Mouse (Mus musculus): Measurements from ENCODE around the gene Rtn3. TPM values are rescaled to one million over a fixed set of nuclear protein-coding genes. Genes with fewer than 3 reads are reported as not detected.
A peak's percentile ranks its signal among the peaks of the same experiment; 100 is the strongest.

The Rtn3 gene
- polyA plus RNA-seq, 1 experiment, result 4.2 TPM

DNA sequence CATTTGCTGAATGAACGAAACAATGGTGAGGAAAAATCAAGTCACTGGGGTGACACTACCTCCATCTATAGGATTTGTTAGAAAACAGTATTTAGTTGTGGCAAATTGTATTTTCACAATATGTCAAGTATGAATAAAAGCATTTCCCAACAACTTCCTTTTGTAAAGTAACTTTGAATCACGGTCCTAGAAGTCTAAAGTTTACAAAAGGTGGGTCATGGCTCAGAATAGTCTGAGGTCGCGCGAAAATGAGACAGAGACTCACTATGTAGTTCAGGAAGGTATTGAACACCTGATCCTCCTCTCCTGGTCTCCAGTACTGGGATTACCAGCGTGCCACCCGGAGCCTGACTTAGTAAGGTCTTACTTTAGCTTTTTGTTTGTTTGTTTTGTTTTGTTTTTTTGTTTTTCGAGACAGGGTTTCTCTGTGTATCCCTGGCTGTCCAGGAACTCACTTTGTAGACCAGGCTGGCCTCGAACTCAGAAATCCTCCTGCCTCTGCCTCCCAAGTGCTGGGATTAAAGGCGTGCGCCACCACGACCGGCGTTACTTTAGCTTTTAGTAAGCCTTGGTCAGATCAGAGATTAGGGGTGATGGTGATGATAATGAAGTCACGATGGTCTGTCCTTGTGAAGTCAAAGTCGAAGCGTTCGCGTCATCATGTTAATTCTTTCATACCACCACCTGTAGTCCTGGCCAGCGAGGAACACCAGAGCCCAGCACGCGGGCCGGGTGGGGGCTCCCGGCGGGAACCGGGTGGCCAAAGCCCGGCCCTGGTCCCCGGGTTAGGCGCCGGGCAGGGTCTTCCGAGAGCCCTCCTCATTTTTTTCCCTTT lies 10.5 kb upstream of the Rtn3 start, which contains the start of gene Atl3:
Gene Atl3, plus strand, starts transcription at position 689 of the 835 bp plus-strand sequence.
- peak within 1 kb of the TSS; percentile 89 for H3K4me3 ChIP-seq (replicated peaks)
- no peaks in the 10 kb centered on the region for H3K27me3 ChIP-seq (ENCODE audit: control insufficient read depth)
- TF ChIP-seq TAL1 (IDR thresholded peaks at IDR 0.05; ENCODE audit: low read length) (no peak), GATA1 (IDR thresholded peaks at IDR 0.05; ENCODE audit: low read length) (no peak)
- H3K36me3 ChIP-seq (ENCODE audit: control insufficient read depth), result peaks cover 12% of the 10 kb centered on the region
- no peaks in the 10 kb centered on the region for H3K9me3 ChIP-seq (ENCODE audit: control insufficient read depth, low read length)
- H3K4me1 ChIP-seq (ENCODE audit: control insufficient read depth), result peaks cover 41% of the 10 kb centered on the region

DNA sequence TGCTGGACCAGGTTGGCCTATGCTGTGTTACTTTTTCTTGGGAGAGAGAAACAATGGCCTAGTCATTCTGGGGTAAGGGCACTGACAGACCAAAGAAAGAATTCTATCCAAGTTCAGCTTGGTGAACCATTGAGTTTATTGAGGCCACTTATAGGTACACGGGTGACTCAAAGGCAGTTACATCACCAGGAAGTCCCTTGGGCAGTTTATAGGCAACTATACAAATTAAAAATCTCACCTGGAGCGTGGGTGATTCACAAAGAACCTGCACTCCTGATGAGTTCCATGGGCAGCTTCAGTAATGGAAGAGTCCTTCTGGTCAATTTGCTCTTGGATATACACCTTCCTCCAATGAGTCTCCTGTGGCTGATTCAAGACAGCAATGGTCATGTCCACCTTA lies 9.6 kb upstream of the Rtn3 start:
- Histone ChIP-seq H3K27me3 (ENCODE audit: control insufficient read depth) (no peaks in the 10 kb centered on the region), H3K36me3 (ENCODE audit: control insufficient read depth) (peaks cover 12% of the 10 kb centered on the region), H3K4me3 (replicated peaks) (no peak overlapping the region), H3K9me3 (ENCODE audit: control insufficient read depth, low read length) (no peaks in the 10 kb centered on the region), H3K4me1 (ENCODE audit: control insufficient read depth) (peaks cover 41% of the 10 kb centered on the region)
- no peak for TF ChIP-seq TAL1 (IDR thresholded peaks at IDR 0.05; ENCODE audit: low read length)
- no peak for TF ChIP-seq GATA1 (IDR thresholded peaks at IDR 0.05; ENCODE audit: low read length)

DNA sequence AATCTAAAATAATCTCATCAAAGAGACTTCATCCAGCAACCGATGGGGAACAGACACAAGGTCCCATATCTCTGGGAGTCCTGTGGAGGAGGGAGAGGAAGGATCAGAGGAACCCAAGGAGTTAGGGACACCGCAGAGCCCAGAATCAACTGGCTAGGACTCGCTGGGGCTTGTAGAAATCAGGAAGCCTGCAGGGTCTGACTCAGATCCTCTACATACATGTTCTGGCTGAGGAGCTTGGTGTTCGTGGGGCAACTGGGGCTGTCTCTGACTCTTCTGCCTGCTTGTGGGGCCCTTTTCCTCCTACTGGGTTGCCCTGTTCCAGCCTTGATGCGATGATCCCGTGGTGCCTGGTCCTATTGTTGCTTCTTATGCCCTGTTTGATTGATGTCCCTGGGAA lies 8.9 kb upstream of the Rtn3 start:
- H3K4me1 ChIP-seq (ENCODE audit: control insufficient read depth), result peaks cover 38% of the 10 kb centered on the region
- H3K9me3 ChIP-seq (ENCODE audit: control insufficient read depth, low read length), result no peaks in the 10 kb centered on the region
- H3K4me3 ChIP-seq (replicated peaks), result no peak overlapping the region
- TF ChIP-seq TAL1 (IDR thresholded peaks at IDR 0.05; ENCODE audit: low read length) (no peak), GATA1 (IDR thresholded peaks at IDR 0.05; ENCODE audit: low read length) (no peak)
- no peaks in the 10 kb centered on the region for H3K27me3 ChIP-seq (ENCODE audit: control insufficient read depth)
- H3K36me3 ChIP-seq (ENCODE audit: control insufficient read depth), result peaks cover 12% of the 10 kb centered on the region

DNA sequence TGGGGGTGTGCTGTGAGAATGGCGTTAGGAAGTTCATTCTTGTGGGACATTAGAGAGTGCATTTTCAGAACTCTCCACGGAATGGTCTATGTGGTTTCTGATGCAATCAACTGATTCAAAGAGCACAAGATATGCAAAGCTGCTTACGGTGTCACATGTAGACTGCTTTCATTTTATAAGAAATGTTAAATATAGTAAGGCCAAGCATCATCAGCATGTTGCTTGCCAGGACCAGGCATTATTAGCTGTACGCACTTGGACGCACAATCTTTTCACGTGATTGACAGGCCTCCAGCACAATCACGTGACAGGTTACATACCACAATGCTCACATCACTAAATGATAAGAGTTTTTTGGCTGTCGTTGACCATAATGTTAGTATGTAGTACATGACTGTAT lies 4.6 kb upstream of the Rtn3 start:
- no peak overlapping the region for H3K4me3 ChIP-seq (replicated peaks)

DNA sequence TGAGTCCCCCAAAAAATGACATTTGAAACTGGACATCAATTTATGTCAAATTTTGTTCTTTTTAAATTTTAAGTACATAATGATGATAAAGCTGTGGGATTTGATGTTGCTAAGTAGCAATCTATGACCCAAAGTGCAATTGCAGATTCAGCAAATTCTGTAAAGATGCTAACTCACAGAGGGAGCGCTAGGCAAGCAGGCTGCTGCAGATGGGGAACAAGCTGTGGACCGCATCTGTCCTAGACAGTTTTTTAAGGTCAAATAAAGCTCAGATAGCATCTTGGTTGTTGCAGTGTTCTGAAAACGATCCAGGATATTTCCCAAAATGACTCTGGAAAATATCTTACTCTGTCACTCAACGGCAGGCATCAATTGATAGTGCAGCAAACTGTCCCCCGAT lies 995 bp upstream of the Rtn3 start:
- Histone ChIP-seq H3K9me3 (ENCODE audit: control insufficient read depth, low read length) (no peaks in the 10 kb centered on the region), H3K36me3 (ENCODE audit: control insufficient read depth) (peaks cover 13% of the 10 kb centered on the region), H3K27me3 (ENCODE audit: control insufficient read depth) (no peaks in the 10 kb centered on the region), H3K4me3 (replicated peaks) (peak overlapping the region; percentile 95), H3K4me1 (ENCODE audit: control insufficient read depth) (peaks cover 32% of the 10 kb centered on the region)
- no peak for TF ChIP-seq GATA1 (IDR thresholded peaks at IDR 0.05; ENCODE audit: low read length)
- no peak for TF ChIP-seq TAL1 (IDR thresholded peaks at IDR 0.05; ENCODE audit: low read length)

More for the DNA sequence above, 4.6 kb upstream of the Rtn3 start:
- TF ChIP-seq GATA1 (IDR thresholded peaks at IDR 0.05; ENCODE audit: low read length) (no peak), TAL1 (IDR thresholded peaks at IDR 0.05; ENCODE audit: low read length) (no peak)
- H3K36me3 ChIP-seq (ENCODE audit: control insufficient read depth), result peaks cover 11% of the 10 kb centered on the region
- H3K9me3 ChIP-seq (ENCODE audit: control insufficient read depth, low read length), result no peaks in the 10 kb centered on the region
- H3K27me3 ChIP-seq (ENCODE audit: control insufficient read depth), result no peaks in the 10 kb centered on the region
- peaks cover 23% of the 10 kb centered on the region for H3K4me1 ChIP-seq (ENCODE audit: control insufficient read depth)

DNA sequence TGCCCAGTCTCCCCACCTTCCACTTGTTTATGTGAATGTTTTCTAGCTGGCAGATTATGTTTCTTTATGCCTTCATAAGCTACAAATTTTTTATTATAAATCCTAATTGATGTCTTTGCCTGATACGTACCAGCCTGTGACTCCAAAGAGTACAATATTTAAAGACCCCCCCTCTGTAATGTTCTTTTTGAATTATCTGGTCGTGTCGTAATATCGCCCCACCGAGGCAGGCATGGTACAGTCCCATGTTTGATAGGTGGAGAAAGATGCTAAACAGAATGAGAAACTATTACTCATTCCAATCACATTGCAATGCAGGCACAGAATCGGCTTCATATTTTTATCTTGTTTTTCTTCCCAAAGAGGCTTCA lies 416 bp upstream of the Rtn3 start:
- TF ChIP-seq TAL1 (IDR thresholded peaks at IDR 0.05; ENCODE audit: low read length) (no peak), GATA1 (IDR thresholded peaks at IDR 0.05; ENCODE audit: low read length) (no peak)
- Histone ChIP-seq H3K4me1 (ENCODE audit: control insufficient read depth) (peaks cover 32% of the 10 kb centered on the region), H3K4me3 (replicated peaks) (peak overlapping the region; percentile 95), H3K9me3 (ENCODE audit: control insufficient read depth, low read length) (no peaks in the 10 kb centered on the region), H3K27me3 (ENCODE audit: control insufficient read depth) (no peaks in the 10 kb centered on the region), H3K36me3 (ENCODE audit: control insufficient read depth) (peaks cover 16% of the 10 kb centered on the region)

DNA sequence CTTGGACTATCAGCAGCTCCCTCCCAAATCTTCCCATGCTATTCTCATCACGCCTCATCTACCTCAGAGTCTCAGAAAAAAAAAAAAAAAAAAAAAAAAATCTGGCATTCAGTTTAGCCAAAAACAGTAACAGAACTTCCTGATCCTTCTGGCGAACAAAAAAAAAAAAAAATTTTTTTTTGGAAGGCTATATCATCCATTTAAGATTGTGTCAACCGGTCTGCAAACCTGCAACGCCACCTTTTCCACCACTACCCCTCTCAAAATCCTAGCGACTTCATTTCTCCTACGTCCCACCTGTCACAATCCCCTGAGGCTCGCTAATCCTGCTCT lies 849 bp downstream of the Rtn3 start:
- H3K4me3 ChIP-seq (replicated peaks), result peak overlapping the region; percentile 95

DNA sequence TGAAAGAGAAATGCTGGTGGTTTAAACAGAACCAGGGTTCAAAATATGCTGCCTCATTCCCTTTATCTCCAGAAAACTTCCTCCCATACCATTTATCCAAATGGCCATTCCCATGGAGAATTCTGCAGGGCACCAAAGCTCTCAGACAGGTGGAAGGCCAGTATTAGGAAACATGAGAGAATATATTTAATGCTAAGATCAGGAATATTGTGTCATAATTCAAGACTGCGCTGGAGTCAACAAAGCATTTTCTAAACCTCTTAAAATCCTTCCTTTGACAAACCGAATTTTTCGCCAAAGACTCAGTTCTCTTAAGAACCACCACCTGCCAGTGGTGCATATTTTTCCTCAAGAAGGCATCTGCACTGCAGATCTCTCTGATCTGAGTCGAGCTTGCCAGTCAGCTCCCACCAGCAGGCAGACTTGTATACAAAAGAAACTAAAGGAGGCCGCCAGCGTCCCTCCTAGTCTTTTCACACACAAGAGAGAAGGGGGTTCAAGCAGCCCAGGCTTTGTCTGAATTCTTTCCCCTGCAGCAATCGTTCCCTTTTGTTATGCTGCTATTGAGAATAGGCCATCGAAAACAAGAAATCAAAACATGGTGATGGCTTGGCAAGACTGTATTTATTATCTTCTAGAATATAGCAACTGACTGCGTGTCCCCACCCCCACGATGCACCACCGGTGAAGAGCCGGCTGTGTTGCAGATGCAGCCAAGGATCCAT lies 1.4 kb downstream of the Rtn3 start:
- Histone ChIP-seq H3K4me3 (replicated peaks) (peak overlapping the region; percentile 95), H3K9me3 (ENCODE audit: control insufficient read depth, low read length) (no peaks in the 10 kb centered on the region), H3K4me1 (ENCODE audit: control insufficient read depth) (peaks cover 32% of the 10 kb centered on the region), H3K27me3 (ENCODE audit: control insufficient read depth) (no peaks in the 10 kb centered on the region), H3K36me3 (ENCODE audit: control insufficient read depth) (peaks cover 32% of the 10 kb centered on the region)
- TF ChIP-seq TAL1 (IDR thresholded peaks at IDR 0.05; ENCODE audit: low read length) (no peak), GATA1 (IDR thresholded peaks at IDR 0.05; ENCODE audit: low read length) (no peak)

More for the DNA sequence above, 849 bp downstream of the Rtn3 start:
- H3K27me3 ChIP-seq (ENCODE audit: control insufficient read depth), result no peaks in the 10 kb centered on the region
- peaks cover 32% of the 10 kb centered on the region for H3K4me1 ChIP-seq (ENCODE audit: control insufficient read depth)
- H3K36me3 ChIP-seq (ENCODE audit: control insufficient read depth), result peaks cover 26% of the 10 kb centered on the region
- no peaks in the 10 kb centered on the region for H3K9me3 ChIP-seq (ENCODE audit: control insufficient read depth, low read length)
- TF ChIP-seq TAL1 (IDR thresholded peaks at IDR 0.05; ENCODE audit: low read length), result no peak
- no peak for TF ChIP-seq GATA1 (IDR thresholded peaks at IDR 0.05; ENCODE audit: low read length)

DNA sequence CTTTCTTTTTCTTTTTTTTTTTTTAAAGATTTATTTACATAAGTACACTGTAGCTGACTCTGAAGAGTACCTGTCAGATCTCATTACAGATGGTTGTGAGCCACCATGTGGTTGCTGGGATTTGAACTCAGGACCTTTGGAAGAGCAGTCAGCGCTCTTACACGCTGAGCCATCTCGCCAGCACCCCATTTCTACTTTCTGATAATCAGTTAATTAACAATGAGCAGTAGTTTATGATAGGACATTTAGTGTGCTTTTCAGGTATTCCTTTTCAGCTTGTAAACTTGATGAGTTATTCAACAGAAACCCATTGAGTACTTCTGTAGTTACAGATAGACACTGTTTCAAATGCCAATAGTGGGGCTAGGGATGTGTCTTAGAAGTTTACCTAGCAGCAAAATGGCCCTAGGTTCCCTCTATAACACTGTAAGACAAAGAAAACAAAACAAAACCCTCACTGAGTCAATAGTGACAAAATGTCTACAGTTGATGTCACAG lies 3.3 kb downstream of the Rtn3 start:
- H3K27me3 ChIP-seq (ENCODE audit: control insufficient read depth), result no peaks in the 10 kb centered on the region
- H3K4me1 ChIP-seq (ENCODE audit: control insufficient read depth), result peaks cover 30% of the 10 kb centered on the region
- no peak overlapping the region for H3K4me3 ChIP-seq (replicated peaks)
- H3K36me3 ChIP-seq (ENCODE audit: control insufficient read depth), result peaks cover 38% of the 10 kb centered on the region
- H3K9me3 ChIP-seq (ENCODE audit: control insufficient read depth, low read length), result no peaks in the 10 kb centered on the region
- TF ChIP-seq GATA1 (IDR thresholded peaks at IDR 0.05; ENCODE audit: low read length) (no peak), TAL1 (IDR thresholded peaks at IDR 0.05; ENCODE audit: low read length) (no peak)
